Mouse (Mus musculus) lung, embryonic 14.5 days (tissue): Measurements from ENCODE around the gene Ddx20. TPM values are rescaled to one million over a fixed set of nuclear protein-coding genes. Genes with fewer than 3 reads are reported as not detected.

ENCODE experiments used
- ATAC-seq: fragments of 200-750 bp; cut with Nextera tagmentation; 2 replicates; pipeline ENCODE4 v1.8.0; 2017; ENCODE audit warnings: mild to moderate bottlenecking, moderate TSS enrichment, moderate library complexity; ENCODE audit not compliant: insufficient read depth
- DNase-seq: peaks from one replicate; pipeline ENCODE4 v3.0.0-alpha.2; 2015
- H3K27ac ChIP-seq: fragments of 300-500 bp; sonication (generic); 2 replicates; pipeline ENCODE4 v1.5.1; 2014; ENCODE audit warnings: low read depth, mild to moderate bottlenecking, moderate library complexity
- H3K27me3 ChIP-seq: fragments of 300-500 bp; sonication (generic); 2 replicates; pipeline ENCODE4 v1.6.1; 2014; ENCODE audit warnings: low read length, control low read depth; ENCODE audit not compliant: insufficient read depth
- H3K36me3 ChIP-seq: fragments of 300-500 bp; sonication (generic); 2 replicates; pipeline ENCODE4 v1.6.1; 2014; ENCODE audit warnings: control low read depth; ENCODE audit not compliant: insufficient read depth
- H3K4me1 ChIP-seq: fragments of 300-500 bp; sonication (generic); 2 replicates; pipeline ENCODE4 v1.6.1; 2014; ENCODE audit warnings: antibody characterized with exemption, control low read depth; ENCODE audit not compliant: insufficient read depth
- H3K4me2 ChIP-seq: fragments of 300-500 bp; sonication (generic); 2 replicates; pipeline ENCODE4 v1.6.1; 2014; ENCODE audit warnings: mild to moderate bottlenecking
- H3K4me3 ChIP-seq: fragments of 300-500 bp; sonication (generic); 2 replicates; pipeline ENCODE4 v1.5.1; 2014; ENCODE audit warnings: low read depth, low read length
- H3K9ac ChIP-seq: fragments of 300-500 bp; sonication (generic); 2 replicates; pipeline ENCODE4 v1.6.1; 2014
- H3K9me3 ChIP-seq: fragments of 300-500 bp; sonication (generic); 2 replicates; pipeline ENCODE4 v1.6.1; 2016; ENCODE audit warnings: low read depth, low read length, control low read depth
- CTCF ChIP-seq: IDR thresholded peaks from 2 replicates; pipeline ENCODE4 v1.5.1; 2016; ENCODE audit warnings: antibody characterized with exemption, low read depth
- WGBS: fragments of 180-500 bp; shearing (Covaris S2); extraction: QIAGEN DNeasy Blood & Tissue Kit; methylation state at CpG from one replicate; pipeline ENCODE4 v1.1.7; 2014; 5-methylcytosine and 5-hydroxymethylcytosine counted together
- polyA plus RNA-seq: library from polyadenylated mRNA; unstranded; fragments of >200 nt; fragmentation: Nextera tagmentation; extraction: Ambion mirVana; gene quantifications from 2 replicates; pipeline ENCODE4 v1.2.1, GENCODE M21; 2014

Gene Ddx20
- polyA plus RNA-seq, 1 experiment from 2014 or later: 45.0 TPM

DNA sequence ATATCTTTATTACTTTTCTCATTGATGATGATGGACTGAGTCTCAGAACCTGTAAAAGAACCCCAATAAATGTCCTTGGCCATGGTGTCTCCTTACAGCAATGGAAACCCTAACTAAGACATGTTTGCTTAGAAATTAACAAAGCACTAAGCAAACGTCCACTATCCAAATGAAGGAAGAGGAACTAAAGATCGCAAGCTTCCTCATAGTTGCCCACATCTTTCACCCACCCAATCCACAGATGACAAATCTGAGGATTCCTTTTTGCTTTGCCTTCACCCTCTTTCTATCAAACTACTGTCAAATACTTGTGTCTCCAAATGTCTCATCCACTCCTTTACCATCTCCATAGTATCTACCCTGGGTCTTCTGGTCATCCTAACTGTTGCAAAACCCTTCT, 1.2 kb upstream of the Ddx20 start:
- TF ChIP-seq CTCF: no peak
- Histone ChIP-seq H3K9ac (no peak overlapping the region), H3K27me3 (no peaks in the 10 kb centered on the region; the same call in 1 of the 2 replicates), H3K27ac (no peak overlapping the region), H3K9me3 (no peaks in the 10 kb centered on the region), H3K4me2 (no peak overlapping the region), H3K36me3 (peaks cover 6% of the 10 kb centered on the region; the same call in 1 of the 2 replicates), H3K4me1 (no peaks in the 10 kb centered on the region), H3K4me3 (no peak overlapping the region)
- 80% methylated on average over 2 of the region's 2 CpGs for WGBS
- DNase-seq (no peak), ATAC-seq (no peak)

GRCm38 (mm10) chr3:105686394-105687323, 715 bp downstream of the Ddx20 start:
- WGBS: 7% methylated on average over 60 of the region's 60 CpGs
- Histone ChIP-seq H3K4me1 (no peaks in the 10 kb centered on the region), H3K27me3 (no peaks in the 10 kb centered on the region), H3K4me3 (peak overlapping the region; percentile 98), H3K27ac (peak overlapping the region; percentile 75), H3K9me3 (no peaks in the 10 kb centered on the region), H3K36me3 (peaks cover 24% of the 10 kb centered on the region), H3K9ac (peak overlapping the region; percentile 88), H3K4me2 (peak overlapping the region; percentile 74)
- no peak; the same call in 1 of the 2 replicates for ATAC-seq
- TF ChIP-seq CTCF: no peak
- peak; percentile 43 for DNase-seq

- no peak for TF ChIP-seq CTCF
- Histone ChIP-seq H3K36me3 (peaks cover 69% of the 10 kb centered on the region), H3K4me3 (no peak overlapping the region), H3K27me3 (no peaks in the 10 kb centered on the region), H3K9me3 (no peaks in the 10 kb centered on the region), H3K27ac (no peak overlapping the region), H3K9ac (no peak overlapping the region), H3K4me1 (no peaks in the 10 kb centered on the region), H3K4me2 (no peak overlapping the region)
- WGBS: 91% methylated on average over 7 of the region's 7 CpGs
- DNase-seq (no peak), ATAC-seq (no peak)
These were observed 7.0 kb downstream of the Ddx20 start for GRCm38 (mm10) chr3:105680346-105680745.

- H3K27ac ChIP-seq: no peak overlapping the region
- WGBS: 40% methylated on average over 2 of the region's 2 CpGs
- no peak overlapping the region for H3K9ac ChIP-seq
- no peaks in the 10 kb centered on the region for H3K4me1 ChIP-seq
- ATAC-seq (no peak), DNase-seq (no peak)
- no peaks in the 10 kb centered on the region for H3K9me3 ChIP-seq
- TF ChIP-seq CTCF: no peak
- H3K4me2 ChIP-seq: no peak overlapping the region
- H3K4me3 ChIP-seq: no peak overlapping the region
- H3K36me3 ChIP-seq: peaks cover 40% of the 10 kb centered on the region
- no peaks in the 10 kb centered on the region for H3K27me3 ChIP-seq
These were observed 11.4 kb downstream of the Ddx20 start for GRCm38 (mm10) chr3:105675932-105676331.

GRCm38 (mm10) chr3:105674595-105675218, 12.7 kb downstream of the Ddx20 start:
- Histone ChIP-seq H3K4me3 (no peak overlapping the region), H3K9ac (no peak overlapping the region), H3K9me3 (no peaks in the 10 kb centered on the region), H3K4me2 (no peak overlapping the region), H3K27me3 (no peaks in the 10 kb centered on the region), H3K4me1 (no peaks in the 10 kb centered on the region), H3K27ac (no peak overlapping the region), H3K36me3 (peaks cover 29% of the 10 kb centered on the region)
- TF ChIP-seq CTCF: peak; percentile 92
- ATAC-seq (peak; percentile 68; the same call in 1 of the 2 replicates), DNase-seq (peak; percentile 93)
- 17% methylated on average over 7 of the region's 7 CpGs for WGBS

DNA sequence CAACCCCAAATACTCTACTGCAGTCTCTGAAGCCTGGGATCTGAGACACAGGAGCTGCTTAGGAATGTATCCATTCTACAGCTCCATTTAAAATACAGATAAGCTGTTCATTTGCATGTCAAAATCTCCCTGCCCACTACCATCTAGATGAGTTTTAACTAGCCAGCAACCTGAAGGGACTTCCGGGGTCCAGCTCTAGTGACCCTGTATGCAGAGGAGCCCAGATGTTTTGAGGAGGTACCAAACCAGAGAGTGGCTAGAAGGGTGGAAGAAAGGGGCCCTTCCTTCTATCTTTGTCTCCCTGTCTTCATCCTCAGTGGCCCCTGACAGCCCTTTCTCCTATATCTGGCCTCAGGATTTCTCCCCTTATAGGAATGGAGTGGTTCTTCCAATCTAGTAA, 16.6 kb downstream of the Ddx20 start:
- Histone ChIP-seq H3K27me3 (no peaks in the 10 kb centered on the region), H3K36me3 (no peaks in the 10 kb centered on the region), H3K9ac (no peak overlapping the region), H3K4me1 (no peaks in the 10 kb centered on the region), H3K4me2 (no peak overlapping the region), H3K9me3 (no peaks in the 10 kb centered on the region), H3K4me3 (no peak overlapping the region), H3K27ac (no peak overlapping the region)
- DNase-seq: no peak
- no peak for ATAC-seq
- no peak for TF ChIP-seq CTCF
- 81% methylated on average over 1 of the region's 1 CpGs for WGBS

GRCm38 (mm10) chr3:105669776-105670175, 17.6 kb downstream of the Ddx20 start:
- Histone ChIP-seq H3K4me3 (no peak overlapping the region), H3K4me1 (no peaks in the 10 kb centered on the region), H3K27me3 (no peaks in the 10 kb centered on the region), H3K9me3 (no peaks in the 10 kb centered on the region), H3K27ac (no peak overlapping the region), H3K36me3 (no peaks in the 10 kb centered on the region), H3K4me2 (no peak overlapping the region), H3K9ac (no peak overlapping the region)
- ATAC-seq: no peak
- TF ChIP-seq CTCF: no peak
- 79% methylated on average over 3 of the region's 3 CpGs for WGBS
- DNase-seq: no peak
